Comparison of ENCODE assay signal across 7 mouse cellular contexts in the genomic region with DNA sequence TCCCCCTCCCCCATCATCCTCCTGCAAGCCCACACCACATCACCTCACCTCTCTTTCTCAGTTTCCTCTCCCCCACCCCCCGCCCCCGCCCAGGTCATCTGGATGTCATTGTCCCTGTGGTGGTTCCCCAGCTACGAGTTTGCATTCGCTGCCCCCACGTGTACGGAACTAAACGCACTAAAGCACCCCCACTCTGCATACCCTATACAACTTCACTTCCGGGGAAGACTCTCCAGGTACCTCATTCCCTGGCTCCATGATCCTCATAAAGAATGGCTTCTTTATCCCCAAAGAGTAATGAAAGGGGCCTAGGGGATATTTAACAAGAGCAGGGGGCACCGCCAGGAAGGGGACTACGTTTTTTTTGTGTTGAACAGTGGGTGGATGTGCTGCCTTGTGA.
A peak's percentile ranks its signal among the peaks of the same experiment; 100 is the strongest.
DNase-seq lines count a peak whose midpoint lies in the region; ATAC-seq and TF ChIP-seq lines count a peak whose summit lies in the region.

No protein-coding gene starts in this region.

- H3K27ac ChIP-seq in spleen, adult 2 months (ENCODE audit: insufficient read depth, low read length): no peak overlapping the region
- peak overlapping the region; percentile 97 for H3K27ac ChIP-seq in hindbrain, embryonic 10.5 days
- no peak overlapping the region for H3K27ac ChIP-seq in liver, embryonic 15.5 days (replicated peaks)

- no peak for DNase-seq in spleen, adult 2 months (ENCODE audit: low read depth in 1 of 2, low spot score in 2 of 2)
- DNase-seq in spleen, postnatal 36 days (ENCODE audit: low spot score in 2 of 2): no peak
- no peak for DNase-seq in hindbrain, embryonic 10.5 days (ENCODE audit: low spot score)
- DNase-seq in cerebellum, postnatal 25 days: no peak
- no peak for DNase-seq in left cerebral cortex, adult 8-10 months (ENCODE audit: low spot score in 2 of 2)

- WGBS in spleen, adult 2 months: 11% methylated on average over 10 of the region's 10 CpGs
- 1% methylated on average over 10 of the region's 10 CpGs for WGBS in hindbrain, embryonic 10.5 days
- 5% methylated on average over 10 of the region's 10 CpGs for WGBS in liver, embryonic 15.5 days (ENCODE audit: insufficient replicate concordance)

- H3K4me3 ChIP-seq in spleen, adult 2 months (ENCODE audit: extremely low read depth, insufficient read depth, insufficient read length): peak overlapping the region; percentile 42; the same call in 1 of the 2 replicates
- H3K4me3 ChIP-seq in hindbrain, embryonic 10.5 days: peak overlapping the region; percentile 53
- no peak overlapping the region for H3K4me3 ChIP-seq in liver, embryonic 15.5 days (replicated peaks)

- H3K9me3 ChIP-seq in hindbrain, embryonic 10.5 days: no peaks in the 10 kb centered on the region
- H3K9me3 ChIP-seq in liver, embryonic 15.5 days (replicated peaks): no peaks in the 10 kb centered on the region

- no peak overlapping the region for H3K9ac ChIP-seq in liver, embryonic 15.5 days

- H3K27me3 ChIP-seq in spleen, adult 2 months (ENCODE audit: control insufficient read depth, insufficient read depth, low read length): no peaks in the 10 kb centered on the region
- H3K27me3 ChIP-seq in hindbrain, embryonic 10.5 days (ENCODE audit: insufficient read depth, poor library complexity, severe bottlenecking): 0 out of 2 replicates have a peak, but pooled peaks cover 5% of the 10 kb centered on the region
- H3K27me3 ChIP-seq in liver, embryonic 15.5 days: peaks cover 15% of the 10 kb centered on the region; the same call in 1 of the 2 replicates

- H3K4me2 ChIP-seq in liver, embryonic 15.5 days: peak overlapping the region; percentile 39

- TF ChIP-seq CTCF in spleen, adult 2 months (IDR thresholded peaks at IDR 0.05; ENCODE audit: extremely low read depth, insufficient read depth, insufficient read length, insufficient replicate concordance): no peak

- H3K36me3 ChIP-seq in spleen, adult 2 months (ENCODE audit: control insufficient read depth, insufficient read depth, low read length): no peaks in the 10 kb centered on the region
- H3K36me3 ChIP-seq in hindbrain, embryonic 10.5 days: no peaks in the 10 kb centered on the region
- H3K36me3 ChIP-seq in liver, embryonic 15.5 days (replicated peaks): no peaks in the 10 kb centered on the region

- TF ChIP-seq POLR2A in spleen, adult 2 months (IDR thresholded peaks at IDR 0.05; ENCODE audit: low read depth, low read length): no peak

- ATAC-seq in liver, embryonic 15.5 days (ENCODE audit: insufficient read depth): no peak
- ATAC-seq in erythroblast, adult 5-6 weeks (replicated peaks; ENCODE audit: low FRiP score, poor library complexity, severe bottlenecking): no peak

- peaks cover 7% of the 10 kb centered on the region; the same call in 1 of the 2 replicates for H3K4me1 ChIP-seq in spleen, adult 2 months (ENCODE audit: control insufficient read depth, insufficient read depth, insufficient read length)
- peaks cover 53% of the 10 kb centered on the region for H3K4me1 ChIP-seq in hindbrain, embryonic 10.5 days (replicated peaks)
- H3K4me1 ChIP-seq in liver, embryonic 15.5 days (replicated peaks): no peaks in the 10 kb centered on the region
